Mouse (Mus musculus) layer of hippocampus, adult 2 months (tissue): ENCODE measurements around the gene 4930415O20Rik. TPM values are rescaled to one million over a fixed set of nuclear protein-coding genes. Genes with fewer than 3 reads are reported as not detected.
A peak's percentile ranks its signal among the peaks of the same experiment; 100 is the strongest.
"Not testable (repeated sequence)": the region's sequence is repeated elsewhere in the genome, so short reads cannot be mapped to it uniquely, and the experiment has no call there.

ENCODE experiments used
- DNase-seq, 2 experiments: peaks; one replicate each; pipeline ENCODE4 v3.0.0; 2022; ENCODE audit warnings: low spot score in 2 of 2
- H3K27ac ChIP-seq: fragments of 200-600 bp; 2 replicates; pipeline ENCODE4 v1.8.1; 2022
- H3K4me3 ChIP-seq: fragments of 200-600 bp; 2 replicates; pipeline ENCODE4 v1.8.1; 2022; ENCODE audit warnings: mild to moderate bottlenecking
- CTCF ChIP-seq: fragments of 200-600 bp; conservative IDR thresholded peaks from 2 replicates; pipeline ENCODE4 v1.8.1; 2022; ENCODE audit warnings: antibody characterized with exemption, mild to moderate bottlenecking, moderate library complexity
- total RNA-seq, 2 experiments: library from RNA; stranded (reverse); gene quantifications; 2 replicates each; pipeline ENCODE4 v1.2.3; 2021

4930415O20Rik gene
- total RNA-seq, 2 experiments from 2014 or later = not detected

GRCm38 (mm10) chr15:98579795-98580464 is 9.1 kb downstream of the 4930415O20Rik start:
- DNase-seq = peak; percentile 74 to 79
- Histone ChIP-seq H3K27ac (no peak overlapping the region), H3K4me3 (no peak overlapping the region)
- TF ChIP-seq CTCF = peak; percentile 82

GRCm38 (mm10) chr15:98582410-98582809 is 11.6 kb downstream of the 4930415O20Rik start:
- Histone ChIP-seq H3K27ac (no peak overlapping the region), H3K4me3 (no peak overlapping the region)
- no peak for TF ChIP-seq CTCF
- DNase-seq = peak; percentile 31 to 39

- no peak for DNase-seq
- no peak for TF ChIP-seq CTCF
- Histone ChIP-seq H3K4me3 (no peak overlapping the region), H3K27ac (no peak overlapping the region)
Observed at GRCm38 (mm10) chr15:98582996-98583395, 12.2 kb downstream of the 4930415O20Rik start.

- Histone ChIP-seq H3K27ac (no peak overlapping the region), H3K4me3 (no peak overlapping the region)
- DNase-seq = no peak
- TF ChIP-seq CTCF = no peak
Observed at GRCm38 (mm10) chr15:98585421-98585820, 14.6 kb downstream of the 4930415O20Rik start.

- H3K4me3 ChIP-seq, H3K27ac ChIP-seq, DNase-seq: not testable (repeated sequence)
Observed at GRCm38 (mm10) chr15:98586141-98586540, 15.3 kb downstream of the 4930415O20Rik start.

- no peak for TF ChIP-seq CTCF
- no peak for DNase-seq
- Histone ChIP-seq H3K4me3 (no peak overlapping the region), H3K27ac (no peak overlapping the region)
Observed at GRCm38 (mm10) chr15:98587751-98588150, 16.9 kb downstream of the 4930415O20Rik start.

GRCm38 (mm10) chr15:98589640-98590336 is 19.0 kb downstream of the 4930415O20Rik start:
- DNase-seq = no peak
- TF ChIP-seq CTCF = no peak

GRCm38 (mm10) chr15:98591396-98591795 is 20.6 kb downstream of the 4930415O20Rik start:
- Histone ChIP-seq H3K4me3 (no peak overlapping the region), H3K27ac (no peak overlapping the region)
- TF ChIP-seq CTCF = no peak
- no peak for DNase-seq

More at GRCm38 (mm10) chr15:98589640-98590336, 19.0 kb downstream of the 4930415O20Rik start:
- Histone ChIP-seq H3K27ac (no peak overlapping the region), H3K4me3 (no peak overlapping the region)

- H3K27ac ChIP-seq = no peak overlapping the region
- peak; percentile 48 to 53 for DNase-seq
- TF ChIP-seq CTCF = no peak
- H3K4me3 ChIP-seq = no peak overlapping the region
Observed at GRCm38 (mm10) chr15:98594193-98594592, 23.4 kb downstream of the 4930415O20Rik start.

GRCm38 (mm10) chr15:98595049-98595448 is 24.2 kb downstream of the 4930415O20Rik start:
- DNase-seq = no peak
- no peak overlapping the region for H3K4me3 ChIP-seq
- TF ChIP-seq CTCF = no peak
- no peak overlapping the region for H3K27ac ChIP-seq

- H3K27ac ChIP-seq = no peak overlapping the region
- TF ChIP-seq CTCF = no peak
- DNase-seq = no peak
- no peak overlapping the region for H3K4me3 ChIP-seq
Observed at GRCm38 (mm10) chr15:98596609-98597008, 25.8 kb downstream of the 4930415O20Rik start.

GRCm38 (mm10) chr15:98600036-98600709 is 29.4 kb downstream of the 4930415O20Rik start:
- Histone ChIP-seq H3K4me3 (no peak overlapping the region), H3K27ac (0 out of 2 replicates have a peak overlapping the region, but pooled peaks have one; percentile 10)
- no peak for TF ChIP-seq CTCF
- no peak for DNase-seq

- DNase-seq = no peak
- no peak for TF ChIP-seq CTCF
- Histone ChIP-seq H3K27ac (peak overlapping the region; percentile 25; the same call in 1 of the 2 replicates), H3K4me3 (no peak overlapping the region; the same call in 1 of the 2 replicates)
Observed at GRCm38 (mm10) chr15:98601832-98602190, 31.0 kb downstream of the 4930415O20Rik start.
